Mouse (Mus musculus): ENCODE results near the gene Nectin1.

DNA sequence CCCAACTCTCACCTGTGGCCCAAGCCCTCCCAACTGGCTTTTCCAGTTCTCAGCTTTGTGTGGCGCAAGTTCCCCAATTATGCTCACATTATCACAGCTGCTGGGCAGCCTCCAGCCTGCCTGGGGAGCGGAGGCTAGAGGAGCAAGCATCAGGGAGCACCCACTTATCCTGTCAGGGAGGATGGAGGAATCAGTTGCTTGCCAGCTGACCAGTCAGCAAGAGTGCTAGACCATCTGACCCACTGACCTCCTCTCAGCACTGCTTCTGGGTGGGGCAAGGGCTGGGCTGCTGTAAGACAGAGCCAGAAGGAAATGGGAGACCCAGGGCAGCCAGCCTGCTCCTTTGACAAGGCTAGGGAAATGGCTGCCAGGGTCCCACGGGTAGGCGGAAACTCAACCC, 43.8 kb downstream of the Nectin1 start:
- TF ChIP-seq CTCF (IDR thresholded peaks at IDR 0.05; ENCODE audit: insufficient read depth, low read depth, low read length) (no peak), POLR2A (IDR thresholded peaks at IDR 0.05; ENCODE audit: insufficient read depth, low read depth, low read length) (no peak)

Data from olfactory bulb, adult 2 months (tissue).